Mouse (Mus musculus) liver, postnatal 0 days (tissue): ENCODE data around the gene Sct. TPM values are rescaled to one million over a fixed set of nuclear protein-coding genes. Genes with fewer than 3 reads are reported as not detected.

Experiments used
- ATAC-seq: fragments of 200-750 bp; cut with Nextera tagmentation; 2 replicates; pipeline ENCODE4 v1.8.0; 2017; ENCODE audit warnings: mild to moderate bottlenecking, moderate library complexity
- DNase-seq: peaks from one replicate; pipeline ENCODE4 v3.0.0-alpha.2; 2016
- H3K27ac ChIP-seq: fragments of 300-500 bp; sonication (generic); 2 replicates; pipeline ENCODE4 v1.5.1; 2014; ENCODE audit warnings: antibody characterized with exemption, moderate library complexity, mild to moderate bottlenecking, low read depth
- H3K27me3 ChIP-seq: fragments of 300-500 bp; sonication (generic); 2 replicates; pipeline ENCODE4 v1.6.1; 2014; ENCODE audit warnings: low read length, control low read depth, mixed read lengths; ENCODE audit not compliant: insufficient read depth
- H3K36me3 ChIP-seq: fragments of 300-500 bp; sonication (generic); replicated peaks from 2 replicates; pipeline ENCODE4 v1.6.1; 2014; ENCODE audit warnings: mild to moderate bottlenecking, control low read depth, low read length, moderate library complexity, mixed read lengths; ENCODE audit not compliant: insufficient read depth
- H3K4me1 ChIP-seq: fragments of 300-500 bp; sonication (generic); 2 replicates; pipeline ENCODE4 v1.6.1; 2014; ENCODE audit warnings: antibody characterized with exemption, mild to moderate bottlenecking, control low read depth; ENCODE audit not compliant: insufficient read depth
- H3K4me2 ChIP-seq: fragments of 300-500 bp; sonication (generic); 2 replicates; pipeline ENCODE4 v1.6.1; 2014; ENCODE audit warnings: low read depth, mild to moderate bottlenecking, low read length, moderate library complexity, mixed read lengths
- H3K4me3 ChIP-seq: fragments of 300-500 bp; sonication (generic); 2 replicates; pipeline ENCODE4 v1.5.1; 2014; ENCODE audit warnings: low read depth, low read length
- H3K9ac ChIP-seq: fragments of 300-500 bp; sonication (generic); replicated peaks from 2 replicates; pipeline ENCODE4 v1.6.1; 2014; ENCODE audit warnings: mild to moderate bottlenecking, moderate library complexity
- H3K9me3 ChIP-seq: fragments of 300-500 bp; sonication (generic); 2 replicates; pipeline ENCODE4 v1.6.1; 2016; ENCODE audit warnings: mild to moderate bottlenecking, control low read depth, low read length, mixed read lengths
- CTCF ChIP-seq: sonication (generic); IDR thresholded peaks from 2 replicates; pipeline ENCODE4 v1.5.1; 2016; ENCODE audit warnings: antibody characterized with exemption, low read depth
- EP300 ChIP-seq: IDR thresholded peaks from 2 replicates; pipeline ENCODE4 v1.6.1; 2016; ENCODE audit warnings: antibody characterized with exemption, low read depth, mild to moderate bottlenecking
- WGBS: fragments of 180-500 bp; shearing (Covaris S2); extraction: QIAGEN DNeasy Blood & Tissue Kit; methylation state at CpG from one replicate; pipeline ENCODE4 v1.1.7; 2014; ENCODE audit not compliant: insufficient replicate concordance; 5-methylcytosine and 5-hydroxymethylcytosine counted together
- polyA plus RNA-seq: library from polyadenylated mRNA; unstranded; fragments of >200 nt; fragmentation: Nextera tagmentation; extraction: Ambion mirVana; gene quantifications from 2 replicates; pipeline ENCODE4 v1.2.1, GENCODE M21; 2015

Sct gene
- polyA plus RNA-seq, 1 experiment from 2014 or later, result not detected

- no peak for TF ChIP-seq CTCF
- no peak for TF ChIP-seq EP300
- ATAC-seq (peak; percentile 87), DNase-seq (peak; percentile 90)
- Histone ChIP-seq H3K9me3 (no peaks in the 10 kb centered on the region), H3K4me1 (peaks cover 29% of the 10 kb centered on the region), H3K9ac (peak within 1 kb of the TSS; percentile 92), H3K4me2 (peak within 1 kb of the TSS; percentile 95), H3K27ac (peak within 1 kb of the TSS; percentile 94), H3K27me3 (peaks cover 6% of the 10 kb centered on the region; the same call in 1 of the 2 replicates), H3K4me3 (peak within 1 kb of the TSS; percentile 88), H3K36me3 (peaks cover 38% of the 10 kb centered on the region)
- 2% methylated on average over 25 of the region's 25 CpGs for whole genome bisulfite sequencing
Observed at GRCm38 (mm10) chr7:141265739-141266561, 13.0 kb downstream of the Sct start, which contains the start of gene Irf7. Irf7 (minus strand) TSS chr7:141266481.

GRCm38 (mm10) chr7:141265411-141265738 lies 13.6 kb downstream of the Sct start:
- H3K27me3 ChIP-seq, result peaks cover 6% of the 10 kb centered on the region; the same call in 1 of the 2 replicates
- H3K27ac ChIP-seq, result peak overlapping the region; percentile 94
- no peak for TF ChIP-seq CTCF
- no peak for TF ChIP-seq EP300
- ATAC-seq, result peak; percentile 11; the same call in 1 of the 2 replicates
- no peak for DNase-seq
- peak overlapping the region; percentile 95 for H3K4me2 ChIP-seq
- H3K4me3 ChIP-seq, result peak overlapping the region; percentile 88
- H3K9me3 ChIP-seq, result no peaks in the 10 kb centered on the region
- 39% methylated on average over 11 of the region's 11 CpGs for WGBS
- H3K9ac ChIP-seq, result peak overlapping the region; percentile 92
- H3K36me3 ChIP-seq, result peaks cover 44% of the 10 kb centered on the region
- peaks cover 29% of the 10 kb centered on the region for H3K4me1 ChIP-seq

- Histone ChIP-seq H3K36me3 (peaks cover 48% of the 10 kb centered on the region), H3K27me3 (peaks cover 6% of the 10 kb centered on the region; the same call in 1 of the 2 replicates), H3K27ac (peak overlapping the region; percentile 94), H3K4me3 (peak overlapping the region; percentile 88), H3K4me2 (peak overlapping the region; percentile 95), H3K9ac (peak overlapping the region; percentile 92), H3K4me1 (peaks cover 29% of the 10 kb centered on the region), H3K9me3 (no peaks in the 10 kb centered on the region)
- WGBS, result 18% methylated on average over 12 of the region's 12 CpGs
- no peak for TF ChIP-seq EP300
- TF ChIP-seq CTCF, result peak; percentile 79
- DNase-seq, result peak; percentile 70
- peak; percentile 52 for ATAC-seq
Observed at GRCm38 (mm10) chr7:141264761-141265410, 14.0 kb downstream of the Sct start.

GRCm38 (mm10) chr7:141264041-141264700 lies 14.8 kb downstream of the Sct start:
- H3K9ac ChIP-seq, result peak overlapping the region; percentile 92; the same call in 1 of the 2 replicates
- H3K4me1 ChIP-seq, result peaks cover 26% of the 10 kb centered on the region
- no peak for TF ChIP-seq EP300
- no peak for TF ChIP-seq CTCF
- peaks cover 56% of the 10 kb centered on the region for H3K36me3 ChIP-seq
- peak overlapping the region; percentile 95 for H3K4me2 ChIP-seq
- H3K9me3 ChIP-seq, result no peaks in the 10 kb centered on the region
- peak overlapping the region; percentile 94; the same call in 1 of the 2 replicates for H3K27ac ChIP-seq
- peak overlapping the region; percentile 88 for H3K4me3 ChIP-seq
- peaks cover 4% of the 10 kb centered on the region; the same call in 1 of the 2 replicates for H3K27me3 ChIP-seq
- 78% methylated on average over 11 of the region's 11 CpGs for WGBS
- no peak for ATAC-seq
- no peak for DNase-seq

- H3K9me3 ChIP-seq, result no peaks in the 10 kb centered on the region
- no peak overlapping the region for H3K27ac ChIP-seq
- H3K4me2 ChIP-seq, result peak overlapping the region; percentile 95; the same call in 1 of the 2 replicates
- no peak for DNase-seq
- no peak overlapping the region for H3K9ac ChIP-seq
- H3K4me3 ChIP-seq, result no peak overlapping the region
- 87% methylated on average over 13 of the region's 13 CpGs for WGBS
- no peak for TF ChIP-seq CTCF
- no peak for TF ChIP-seq EP300
- ATAC-seq, result no peak
- H3K36me3 ChIP-seq, result peaks cover 61% of the 10 kb centered on the region
- H3K27me3 ChIP-seq, result no peaks in the 10 kb centered on the region
- H3K4me1 ChIP-seq, result peaks cover 25% of the 10 kb centered on the region
Observed at GRCm38 (mm10) chr7:141263640-141264039, 15.3 kb downstream of the Sct start.

GRCm38 (mm10) chr7:141261480-141261879 lies 17.5 kb downstream of the Sct start:
- H3K36me3 ChIP-seq, result peaks cover 82% of the 10 kb centered on the region
- TF ChIP-seq CTCF, result no peak
- no peak for TF ChIP-seq EP300
- H3K9me3 ChIP-seq, result no peaks in the 10 kb centered on the region
- no peak overlapping the region for H3K4me3 ChIP-seq
- no peaks in the 10 kb centered on the region for H3K27me3 ChIP-seq
- no peak for DNase-seq
- no peak overlapping the region for H3K4me2 ChIP-seq
- no peak overlapping the region for H3K9ac ChIP-seq
- ATAC-seq, result no peak
- H3K4me1 ChIP-seq, result peaks cover 19% of the 10 kb centered on the region
- 87% methylated on average over 3 of the region's 3 CpGs for WGBS
- H3K27ac ChIP-seq, result no peak overlapping the region
